Mouse (Mus musculus): ENCODE data around the gene Osbpl8. TPM values are rescaled to one million over a fixed set of nuclear protein-coding genes. Genes with fewer than 3 reads are reported as not detected.

The Osbpl8 gene
- 11.9 and 15.0 TPM in 2 replicates for polyA plus RNA-seq (2014; fragmentation: Nextera tagmentation; extraction: Ambion mirVana)

DNA sequence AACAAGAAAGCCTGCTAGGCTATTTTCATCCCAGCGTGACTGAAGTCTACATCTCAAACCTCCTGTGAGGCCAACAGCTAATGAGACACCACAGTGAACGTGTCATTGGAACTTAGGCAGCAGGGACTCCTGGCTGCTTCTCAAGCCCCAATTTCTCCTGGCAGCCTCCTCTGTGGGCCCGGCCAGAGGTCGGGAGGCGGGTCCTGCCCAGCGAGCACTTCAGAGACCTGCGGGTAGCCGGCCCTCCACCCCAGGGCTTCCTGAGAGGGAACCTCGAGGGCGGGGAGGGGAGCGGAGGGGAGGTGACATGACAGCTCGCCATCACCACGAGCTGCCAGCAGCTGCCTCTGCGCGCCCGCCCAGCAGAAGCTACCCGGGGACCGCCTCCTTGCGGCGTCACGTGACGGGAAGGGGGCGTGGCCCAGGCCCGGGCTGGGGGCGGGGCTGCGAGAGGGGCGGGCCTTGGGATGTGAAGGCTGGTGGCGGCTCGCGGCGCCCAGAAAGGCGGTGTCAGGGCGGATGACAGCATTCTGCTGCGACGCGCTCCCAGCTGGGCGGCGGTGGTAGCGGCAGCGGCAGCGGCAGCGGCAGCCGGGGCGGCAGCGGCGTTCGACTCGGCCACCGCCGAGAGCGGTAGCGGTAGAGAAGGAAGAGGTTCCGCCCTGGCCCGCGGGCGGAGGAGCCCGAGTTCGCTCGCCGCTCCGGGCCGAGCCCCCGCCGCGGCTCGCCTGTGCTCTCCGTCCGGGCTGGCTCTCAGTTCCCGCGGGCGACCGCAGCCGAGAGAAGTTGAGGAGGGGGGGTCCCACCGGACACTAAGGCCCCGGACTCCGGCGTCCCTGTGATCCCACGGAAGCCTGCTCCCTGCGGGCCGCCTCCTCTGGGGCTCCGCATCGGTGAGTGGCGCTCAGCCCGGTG lies at the start of gene Osbpl8:
Osbpl8 (plus strand) TSS at position 449 of the 915 bp plus-strand sequence.
- Histone ChIP-seq H3K27me3 (ENCODE audit: control insufficient read depth, insufficient read depth, low read length) (no peaks in the 10 kb centered on the region), H3K9ac (ENCODE audit: low read length) (peak within 1 kb of the TSS; percentile 91), H3K4me2 (peak within 1 kb of the TSS; percentile 69), H3K9me3 (ENCODE audit: control insufficient read depth, low read length) (no peaks in the 10 kb centered on the region), H3K4me3 (ENCODE audit: low read depth, low read length) (peak within 1 kb of the TSS; percentile 90), H3K4me1 (ENCODE audit: control insufficient read depth, insufficient read depth, low read length) (peaks cover 7% of the 10 kb centered on the region; the same call in 1 of the 2 replicates), H3K36me3 (ENCODE audit: control insufficient read depth, insufficient read depth, low read length) (no peaks in the 10 kb centered on the region), H3K27ac (ENCODE audit: low read depth, low read length) (peak within 1 kb of the TSS; percentile 85)
- under 1% methylated on average over 69 of the region's 84 CpGs for WGBS
- peak; percentile 96 for ATAC-seq (ENCODE audit: low FRiP score)
- peak; percentile 100 for DNase-seq (ENCODE audit: low spot score, missing footprints)

GRCm38 (mm10) chr10:111117198-111117845 lies 47.2 kb upstream of the Osbpl8 start:
- Histone ChIP-seq H3K4me1 (ENCODE audit: control insufficient read depth, insufficient read depth, low read length) (peaks cover 4% of the 10 kb centered on the region), H3K9me3 (ENCODE audit: control insufficient read depth, low read length) (no peaks in the 10 kb centered on the region), H3K4me2 (no peak overlapping the region), H3K27ac (ENCODE audit: low read depth, low read length) (no peak overlapping the region), H3K27me3 (ENCODE audit: control insufficient read depth, insufficient read depth, low read length) (no peaks in the 10 kb centered on the region), H3K9ac (ENCODE audit: low read length) (no peak overlapping the region), H3K36me3 (ENCODE audit: control insufficient read depth, insufficient read depth, low read length) (no peaks in the 10 kb centered on the region), H3K4me3 (ENCODE audit: low read depth, low read length) (no peak overlapping the region)
- DNase-seq (ENCODE audit: low spot score, missing footprints) = no peak
- 53% methylated on average over 7 of the region's 7 CpGs for WGBS
- ATAC-seq (ENCODE audit: low FRiP score) = 0 out of 2 replicates have a peak, but pooled peaks have one; percentile 34

GRCm38 (mm10) chr10:111118292-111118691 lies 46.3 kb upstream of the Osbpl8 start:
- Histone ChIP-seq H3K27ac (ENCODE audit: low read depth, low read length) (no peak overlapping the region), H3K9me3 (ENCODE audit: control insufficient read depth, low read length) (no peaks in the 10 kb centered on the region), H3K9ac (ENCODE audit: low read length) (no peak overlapping the region), H3K27me3 (ENCODE audit: control insufficient read depth, insufficient read depth, low read length) (no peaks in the 10 kb centered on the region), H3K4me1 (ENCODE audit: control insufficient read depth, insufficient read depth, low read length) (peaks cover 4% of the 10 kb centered on the region), H3K4me2 (no peak overlapping the region), H3K4me3 (ENCODE audit: low read depth, low read length) (no peak overlapping the region), H3K36me3 (ENCODE audit: control insufficient read depth, insufficient read depth, low read length) (no peaks in the 10 kb centered on the region)
- ATAC-seq (ENCODE audit: low FRiP score) = no peak
- no peak for DNase-seq (ENCODE audit: low spot score, missing footprints)
- WGBS = 82% methylated on average over 9 of the region's 9 CpGs

- Histone ChIP-seq H3K4me1 (ENCODE audit: control insufficient read depth, insufficient read depth, low read length) (peaks cover 4% of the 10 kb centered on the region), H3K9me3 (ENCODE audit: control insufficient read depth, low read length) (no peaks in the 10 kb centered on the region), H3K27me3 (ENCODE audit: control insufficient read depth, insufficient read depth, low read length) (no peaks in the 10 kb centered on the region), H3K27ac (ENCODE audit: low read depth, low read length) (no peak overlapping the region), H3K4me3 (ENCODE audit: low read depth, low read length) (no peak overlapping the region), H3K4me2 (no peak overlapping the region), H3K36me3 (ENCODE audit: control insufficient read depth, insufficient read depth, low read length) (no peaks in the 10 kb centered on the region), H3K9ac (ENCODE audit: low read length) (no peak overlapping the region)
- WGBS = 73% methylated on average over 3 of the region's 3 CpGs
- DNase-seq (ENCODE audit: low spot score, missing footprints) (no peak), ATAC-seq (ENCODE audit: low FRiP score) (no peak)
Measured at GRCm38 (mm10) chr10:111118991-111119650, 45.4 kb upstream of the Osbpl8 start.

GRCm38 (mm10) chr10:111119756-111120155 lies 44.8 kb upstream of the Osbpl8 start:
- Histone ChIP-seq H3K36me3 (ENCODE audit: control insufficient read depth, insufficient read depth, low read length) (no peaks in the 10 kb centered on the region), H3K4me1 (ENCODE audit: control insufficient read depth, insufficient read depth, low read length) (peaks cover 4% of the 10 kb centered on the region), H3K9ac (ENCODE audit: low read length) (no peak overlapping the region), H3K9me3 (ENCODE audit: control insufficient read depth, low read length) (no peaks in the 10 kb centered on the region), H3K4me3 (ENCODE audit: low read depth, low read length) (no peak overlapping the region), H3K27me3 (ENCODE audit: control insufficient read depth, insufficient read depth, low read length) (no peaks in the 10 kb centered on the region), H3K27ac (ENCODE audit: low read depth, low read length) (no peak overlapping the region), H3K4me2 (no peak overlapping the region)
- DNase-seq (ENCODE audit: low spot score, missing footprints) (no peak), ATAC-seq (ENCODE audit: low FRiP score) (no peak)

DNA sequence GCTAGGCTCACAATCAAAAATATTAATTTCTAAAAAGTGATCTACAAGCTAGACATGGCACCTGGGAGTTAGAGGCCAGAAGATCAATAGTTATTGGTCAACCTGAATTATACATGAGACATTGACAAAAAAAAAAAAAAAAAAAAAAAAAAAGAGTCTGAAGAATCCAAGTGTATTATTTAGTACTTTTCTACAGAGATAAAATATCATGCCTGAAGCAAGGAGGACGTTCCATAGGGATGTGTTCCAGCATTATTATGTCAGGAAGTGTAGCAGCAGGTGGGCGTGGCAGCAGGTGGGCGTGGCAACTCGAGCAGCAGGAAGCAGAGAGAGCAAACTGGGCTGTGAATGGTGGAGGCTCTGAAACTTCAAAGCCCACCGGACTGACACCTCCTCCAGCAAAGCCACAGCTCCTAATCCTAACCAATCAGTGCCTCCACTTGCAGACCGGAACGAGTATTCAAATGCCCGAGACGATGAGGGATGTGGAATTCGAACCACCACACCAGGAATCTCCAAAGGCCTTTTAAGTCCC lies 41.6 kb upstream of the Osbpl8 start:
- Histone ChIP-seq H3K27ac (ENCODE audit: low read depth, low read length) (no peak overlapping the region), H3K27me3 (ENCODE audit: control insufficient read depth, insufficient read depth, low read length) (no peaks in the 10 kb centered on the region), H3K4me2 (no peak overlapping the region), H3K9ac (ENCODE audit: low read length) (no peak overlapping the region), H3K36me3 (ENCODE audit: control insufficient read depth, insufficient read depth, low read length) (no peaks in the 10 kb centered on the region), H3K4me3 (ENCODE audit: low read depth, low read length) (no peak overlapping the region), H3K4me1 (ENCODE audit: control insufficient read depth, insufficient read depth, low read length) (no peaks in the 10 kb centered on the region), H3K9me3 (ENCODE audit: control insufficient read depth, low read length) (no peaks in the 10 kb centered on the region)
- ATAC-seq (ENCODE audit: low FRiP score) = no peak
- DNase-seq (ENCODE audit: low spot score, missing footprints) = no peak
- 75% methylated on average over 10 of the region's 10 CpGs for WGBS

DNA sequence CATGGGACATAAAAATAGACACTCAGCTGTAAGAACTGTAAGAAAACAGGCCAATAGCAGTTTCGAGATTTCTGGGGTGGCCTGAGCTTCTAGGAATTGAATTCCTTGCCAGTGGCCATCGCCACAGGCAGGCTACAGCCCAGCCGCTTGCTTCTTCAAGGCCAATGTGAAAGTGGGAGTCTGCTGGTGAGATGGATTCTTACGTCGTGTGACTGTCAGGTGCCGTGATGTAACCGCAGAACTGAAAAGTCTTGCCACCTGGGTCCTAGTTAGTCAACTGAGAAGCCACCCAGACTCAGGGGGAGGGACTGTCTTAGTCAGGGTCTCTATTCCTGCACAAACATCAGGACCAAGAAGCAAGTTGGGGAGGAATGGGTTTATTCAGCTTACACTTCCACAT lies 40.4 kb upstream of the Osbpl8 start:
- no peak for ATAC-seq (ENCODE audit: low FRiP score)
- no peak overlapping the region for H3K9ac ChIP-seq (ENCODE audit: low read length)
- H3K4me2 ChIP-seq = no peak overlapping the region
- H3K4me3 ChIP-seq (ENCODE audit: low read depth, low read length) = no peak overlapping the region
- 92% methylated on average over 7 of the region's 7 CpGs for WGBS
- H3K9me3 ChIP-seq (ENCODE audit: control insufficient read depth, low read length) = no peaks in the 10 kb centered on the region
- DNase-seq (ENCODE audit: low spot score, missing footprints) = no peak
- H3K4me1 ChIP-seq (ENCODE audit: control insufficient read depth, insufficient read depth, low read length) = no peaks in the 10 kb centered on the region
- H3K27ac ChIP-seq (ENCODE audit: low read depth, low read length) = no peak overlapping the region
- no peaks in the 10 kb centered on the region for H3K27me3 ChIP-seq (ENCODE audit: control insufficient read depth, insufficient read depth, low read length)
- no peaks in the 10 kb centered on the region for H3K36me3 ChIP-seq (ENCODE audit: control insufficient read depth, insufficient read depth, low read length)

GRCm38 (mm10) chr10:111124767-111125315 lies 39.7 kb upstream of the Osbpl8 start:
- H3K36me3 ChIP-seq (ENCODE audit: control insufficient read depth, insufficient read depth, low read length) = no peaks in the 10 kb centered on the region
- DNase-seq (ENCODE audit: low spot score, missing footprints) (no peak), ATAC-seq (ENCODE audit: low FRiP score) (no peak)
- WGBS = 76% methylated on average over 1 of the region's 1 CpGs
- H3K4me3 ChIP-seq (ENCODE audit: low read depth, low read length) = no peak overlapping the region
- H3K9ac ChIP-seq (ENCODE audit: low read length) = no peak overlapping the region
- no peaks in the 10 kb centered on the region for H3K27me3 ChIP-seq (ENCODE audit: control insufficient read depth, insufficient read depth, low read length)
- no peak overlapping the region for H3K4me2 ChIP-seq
- no peaks in the 10 kb centered on the region for H3K9me3 ChIP-seq (ENCODE audit: control insufficient read depth, low read length)
- no peak overlapping the region for H3K27ac ChIP-seq (ENCODE audit: low read depth, low read length)
- H3K4me1 ChIP-seq (ENCODE audit: control insufficient read depth, insufficient read depth, low read length) = no peaks in the 10 kb centered on the region

All from midbrain, embryonic 11.5 days (tissue).